Mouse (Mus musculus): ENCODE measurements around the gene Stra8. TPM values are rescaled to one million over a fixed set of nuclear protein-coding genes. Genes with fewer than 3 reads are reported as not detected.

The Stra8 gene
- not detected in 2 replicates for polyA plus RNA-seq (2015; fragmentation: Nextera tagmentation; extraction: Ambion mirVana)

- Histone ChIP-seq H3K36me3 (no peaks in the 10 kb centered on the region), H3K9me3 (no peaks in the 10 kb centered on the region), H3K4me1 (replicated peaks) (no peaks in the 10 kb centered on the region), H3K9ac (no peak within 1 kb of the TSS), H3K4me3 (no peak within 1 kb of the TSS), H3K27me3 (no peaks in the 10 kb centered on the region), H3K4me2 (no peak within 1 kb of the TSS), H3K27ac (replicated peaks) (no peak within 1 kb of the TSS)
- WGBS, result 48% methylated on average over 10 of the region's 10 CpGs
- ATAC-seq (ENCODE audit: low FRiP score, low read depth), result no peak
Observed at GRCm38 (mm10) chr6:34919956-34920355, at the start of gene Stra8. Gene Stra8, plus strand, starts transcription at chr6:34920163.

GRCm38 (mm10) chr6:34870724-34871123 lies 49.2 kb upstream of the Stra8 start:
- WGBS, result 84% methylated on average over 5 of the region's 5 CpGs

GRCm38 (mm10) chr6:34871929-34872328 lies 48.0 kb upstream of the Stra8 start:
- H3K4me2 ChIP-seq, result no peak overlapping the region
- peaks cover 10% of the 10 kb centered on the region for H3K4me1 ChIP-seq (replicated peaks)
- H3K4me3 ChIP-seq, result no peak overlapping the region
- no peaks in the 10 kb centered on the region for H3K27me3 ChIP-seq
- H3K9me3 ChIP-seq, result no peaks in the 10 kb centered on the region
- WGBS, result 86% methylated on average over 7 of the region's 7 CpGs
- no peak overlapping the region for H3K9ac ChIP-seq
- no peaks in the 10 kb centered on the region for H3K36me3 ChIP-seq
- H3K27ac ChIP-seq (replicated peaks), result no peak overlapping the region
- ATAC-seq (ENCODE audit: low FRiP score, low read depth), result no peak

More at GRCm38 (mm10) chr6:34870724-34871123, 49.2 kb upstream of the Stra8 start:
- H3K36me3 ChIP-seq, result no peaks in the 10 kb centered on the region
- ATAC-seq (ENCODE audit: low FRiP score, low read depth), result no peak
- no peak overlapping the region for H3K9ac ChIP-seq
- no peak overlapping the region for H3K27ac ChIP-seq (replicated peaks)
- H3K4me1 ChIP-seq (replicated peaks), result peaks cover 4% of the 10 kb centered on the region; the same call in 1 of the 2 replicates
- no peak overlapping the region for H3K4me2 ChIP-seq
- no peaks in the 10 kb centered on the region for H3K27me3 ChIP-seq
- no peaks in the 10 kb centered on the region for H3K9me3 ChIP-seq
- H3K4me3 ChIP-seq, result no peak overlapping the region

GRCm38 (mm10) chr6:34872871-34873270 lies 47.1 kb upstream of the Stra8 start:
- Histone ChIP-seq H3K9me3 (no peaks in the 10 kb centered on the region), H3K4me2 (no peak overlapping the region), H3K27me3 (no peaks in the 10 kb centered on the region), H3K9ac (no peak overlapping the region), H3K4me1 (replicated peaks) (peaks cover 14% of the 10 kb centered on the region), H3K27ac (replicated peaks) (no peak overlapping the region), H3K4me3 (no peak overlapping the region), H3K36me3 (no peaks in the 10 kb centered on the region)
- WGBS, result 85% methylated on average over 10 of the region's 10 CpGs
- ATAC-seq (ENCODE audit: low FRiP score, low read depth), result no peak

GRCm38 (mm10) chr6:34874101-34874921 lies 45.7 kb upstream of the Stra8 start:
- H3K36me3 ChIP-seq, result no peaks in the 10 kb centered on the region
- no peak overlapping the region for H3K4me2 ChIP-seq
- H3K27me3 ChIP-seq, result no peaks in the 10 kb centered on the region
- WGBS, result 77% methylated on average over 21 of the region's 21 CpGs
- no peak overlapping the region for H3K9ac ChIP-seq
- no peak for ATAC-seq (ENCODE audit: low FRiP score, low read depth)
- H3K4me1 ChIP-seq (replicated peaks), result peaks cover 20% of the 10 kb centered on the region
- H3K9me3 ChIP-seq, result no peaks in the 10 kb centered on the region
- no peak overlapping the region for H3K4me3 ChIP-seq
- 0 out of 2 replicates have a peak overlapping the region, but pooled peaks have one; percentile 2 for H3K27ac ChIP-seq (replicated peaks)

GRCm38 (mm10) chr6:34875268-34875761 lies 44.6 kb upstream of the Stra8 start:
- H3K27ac ChIP-seq (replicated peaks), result no peak overlapping the region
- no peak overlapping the region for H3K4me2 ChIP-seq
- H3K4me3 ChIP-seq, result no peak overlapping the region
- H3K4me1 ChIP-seq (replicated peaks), result peaks cover 20% of the 10 kb centered on the region
- H3K36me3 ChIP-seq, result no peaks in the 10 kb centered on the region
- 88% methylated on average over 15 of the region's 15 CpGs for WGBS
- no peak for ATAC-seq (ENCODE audit: low FRiP score, low read depth)
- no peaks in the 10 kb centered on the region for H3K27me3 ChIP-seq
- no peaks in the 10 kb centered on the region for H3K9me3 ChIP-seq
- H3K9ac ChIP-seq, result no peak overlapping the region

GRCm38 (mm10) chr6:34875966-34876834 lies 43.8 kb upstream of the Stra8 start:
- Histone ChIP-seq H3K9ac (no peak overlapping the region), H3K4me2 (peak overlapping the region; percentile 61), H3K36me3 (no peaks in the 10 kb centered on the region), H3K27me3 (no peaks in the 10 kb centered on the region), H3K9me3 (no peaks in the 10 kb centered on the region), H3K4me3 (no peak overlapping the region), H3K27ac (replicated peaks) (peak overlapping the region; percentile 90; the same call in 1 of the 2 replicates), H3K4me1 (replicated peaks) (peaks cover 20% of the 10 kb centered on the region)
- ATAC-seq (ENCODE audit: low FRiP score, low read depth), result no peak
- 64% methylated on average over 12 of the region's 12 CpGs for WGBS

GRCm38 (mm10) chr6:34876835-34877156 lies 43.2 kb upstream of the Stra8 start:
- Histone ChIP-seq H3K27me3 (no peaks in the 10 kb centered on the region), H3K9ac (peak overlapping the region; percentile 68; the same call in 1 of the 2 replicates), H3K4me2 (peak overlapping the region; percentile 61), H3K9me3 (no peaks in the 10 kb centered on the region), H3K4me3 (peak overlapping the region; percentile 60), H3K36me3 (no peaks in the 10 kb centered on the region; the same call in 1 of the 2 replicates), H3K27ac (replicated peaks) (peak overlapping the region; percentile 90), H3K4me1 (replicated peaks) (peaks cover 20% of the 10 kb centered on the region)
- whole genome bisulfite sequencing, result 51% methylated on average over 2 of the region's 2 CpGs
- no peak for ATAC-seq (ENCODE audit: low FRiP score, low read depth)

GRCm38 (mm10) chr6:34877509-34878321 lies 42.2 kb upstream of the Stra8 start, which contains the start of gene Cyren:
Gene Cyren, minus strand, starts transcription at chr6:34878060.
- Histone ChIP-seq H3K4me3 (peak within 1 kb of the TSS; percentile 60), H3K27me3 (no peaks in the 10 kb centered on the region), H3K36me3 (peaks cover 7% of the 10 kb centered on the region; the same call in 1 of the 2 replicates), H3K4me2 (peak within 1 kb of the TSS; percentile 61), H3K27ac (replicated peaks) (peak within 1 kb of the TSS; percentile 90), H3K9me3 (no peaks in the 10 kb centered on the region), H3K4me1 (replicated peaks) (peaks cover 20% of the 10 kb centered on the region), H3K9ac (peak within 1 kb of the TSS; percentile 68)
- peak; percentile 94 for ATAC-seq (ENCODE audit: low FRiP score, low read depth)
- WGBS, result under 1% methylated on average over 53 of the region's 56 CpGs

GRCm38 (mm10) chr6:34879101-34879740 lies 40.7 kb upstream of the Stra8 start:
- no peaks in the 10 kb centered on the region for H3K9me3 ChIP-seq
- H3K36me3 ChIP-seq, result peaks cover 14% of the 10 kb centered on the region; the same call in 1 of the 2 replicates
- ATAC-seq (ENCODE audit: low FRiP score, low read depth), result no peak
- H3K27ac ChIP-seq (replicated peaks), result no peak overlapping the region
- H3K9ac ChIP-seq, result no peak overlapping the region
- peaks cover 20% of the 10 kb centered on the region for H3K4me1 ChIP-seq (replicated peaks)
- no peaks in the 10 kb centered on the region for H3K27me3 ChIP-seq
- H3K4me2 ChIP-seq, result no peak overlapping the region
- H3K4me3 ChIP-seq, result no peak overlapping the region
- WGBS, result 90% methylated on average over 16 of the region's 16 CpGs
